Mouse (Mus musculus): Measurements from ENCODE around the gene Itgb8. TPM values are rescaled to one million over a fixed set of nuclear protein-coding genes. Genes with fewer than 3 reads are reported as not detected.

Itgb8 gene
- polyA plus RNA-seq (2012; rRNA removed), result 0.08 and 0.14 TPM in 2 replicates

- TF ChIP-seq POLR2A (IDR thresholded peaks at IDR 0.05; ENCODE audit: low read depth, low read length) (no peak), CTCF (IDR thresholded peaks at IDR 0.05; ENCODE audit: extremely low read depth, insufficient read length, insufficient replicate concordance, low read depth, low read length) (no peak)
- Histone ChIP-seq H3K27ac (ENCODE audit: insufficient read depth, low read depth, low read length) (peak within 1 kb of the TSS; percentile 38; the same call in 1 of the 2 replicates), H3K36me3 (ENCODE audit: control insufficient read depth, insufficient read depth, low read length) (no peaks in the 10 kb centered on the region), H3K4me1 (ENCODE audit: control insufficient read depth, insufficient read depth, insufficient read length, low read length) (no peaks in the 10 kb centered on the region), H3K27me3 (ENCODE audit: control insufficient read depth, insufficient read depth, low read length) (no peaks in the 10 kb centered on the region), H3K4me3 (ENCODE audit: low read depth, low read length) (peak within 1 kb of the TSS; percentile 62)
- 7% methylated on average over 29 of the region's 29 CpGs for WGBS
These were observed at the start of gene Itgb8 for GRCm38 (mm10) chr12:119238696-119239415. Itgb8 (minus strand) TSS chr12:119238802.

- WGBS, result 89% methylated on average over 1 of the region's 1 CpGs
- Histone ChIP-seq H3K4me3 (ENCODE audit: low read depth, low read length) (no peak overlapping the region), H3K4me1 (ENCODE audit: control insufficient read depth, insufficient read depth, insufficient read length, low read length) (no peaks in the 10 kb centered on the region), H3K36me3 (ENCODE audit: control insufficient read depth, insufficient read depth, low read length) (no peaks in the 10 kb centered on the region), H3K27ac (ENCODE audit: insufficient read depth, low read depth, low read length) (no peak overlapping the region), H3K27me3 (ENCODE audit: control insufficient read depth, insufficient read depth, low read length) (no peaks in the 10 kb centered on the region)
- no peak for TF ChIP-seq POLR2A (IDR thresholded peaks at IDR 0.05; ENCODE audit: low read depth, low read length)
- TF ChIP-seq CTCF (IDR thresholded peaks at IDR 0.05; ENCODE audit: extremely low read depth, insufficient read length, insufficient replicate concordance, low read depth, low read length), result no peak
These were observed 37.7 kb upstream of the Itgb8 start for GRCm38 (mm10) chr12:119276282-119276681.

GRCm38 (mm10) chr12:119273605-119274004 is 35.0 kb upstream of the Itgb8 start:
- no peak for TF ChIP-seq CTCF (IDR thresholded peaks at IDR 0.05; ENCODE audit: extremely low read depth, insufficient read length, insufficient replicate concordance, low read depth, low read length)
- no peak for TF ChIP-seq POLR2A (IDR thresholded peaks at IDR 0.05; ENCODE audit: low read depth, low read length)
- Histone ChIP-seq H3K27ac (ENCODE audit: insufficient read depth, low read depth, low read length) (no peak overlapping the region), H3K4me1 (ENCODE audit: control insufficient read depth, insufficient read depth, insufficient read length, low read length) (no peaks in the 10 kb centered on the region), H3K27me3 (ENCODE audit: control insufficient read depth, insufficient read depth, low read length) (no peaks in the 10 kb centered on the region), H3K36me3 (ENCODE audit: control insufficient read depth, insufficient read depth, low read length) (no peaks in the 10 kb centered on the region), H3K4me3 (ENCODE audit: low read depth, low read length) (no peak overlapping the region)
- WGBS, result 21% methylated on average over 1 of the region's 1 CpGs

- Histone ChIP-seq H3K4me3 (ENCODE audit: low read depth, low read length) (no peak overlapping the region), H3K36me3 (ENCODE audit: control insufficient read depth, insufficient read depth, low read length) (no peaks in the 10 kb centered on the region), H3K27me3 (ENCODE audit: control insufficient read depth, insufficient read depth, low read length) (no peaks in the 10 kb centered on the region), H3K27ac (ENCODE audit: insufficient read depth, low read depth, low read length) (no peak overlapping the region), H3K4me1 (ENCODE audit: control insufficient read depth, insufficient read depth, insufficient read length, low read length) (no peaks in the 10 kb centered on the region)
- TF ChIP-seq POLR2A (IDR thresholded peaks at IDR 0.05; ENCODE audit: low read depth, low read length), result no peak
- no peak for TF ChIP-seq CTCF (IDR thresholded peaks at IDR 0.05; ENCODE audit: extremely low read depth, insufficient read length, insufficient replicate concordance, low read depth, low read length)
- 88% methylated on average over 1 of the region's 1 CpGs for WGBS
These were observed 33.4 kb upstream of the Itgb8 start for GRCm38 (mm10) chr12:119271964-119272363.

DNA sequence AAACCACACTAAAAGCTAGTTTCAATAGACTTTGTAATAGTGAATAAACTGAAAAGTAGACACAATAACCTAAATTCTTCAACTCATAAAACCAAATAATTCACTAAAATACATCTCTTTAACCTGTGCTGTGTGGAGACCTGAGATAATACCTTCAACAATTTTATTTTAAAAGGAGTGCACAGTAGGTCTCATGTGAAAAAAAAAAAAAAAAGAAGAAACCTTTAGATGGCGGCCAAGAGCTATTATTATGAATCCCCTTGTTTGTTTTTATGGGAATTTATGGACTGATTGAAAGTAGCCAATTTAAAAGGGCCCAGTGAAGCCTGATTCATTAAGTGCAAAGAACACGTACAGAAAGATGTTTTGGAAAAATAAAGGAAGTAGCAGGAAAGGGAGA is 31.4 kb upstream of the Itgb8 start:
- H3K27me3 ChIP-seq (ENCODE audit: control insufficient read depth, insufficient read depth, low read length), result no peaks in the 10 kb centered on the region
- no peak overlapping the region for H3K4me3 ChIP-seq (ENCODE audit: low read depth, low read length)
- H3K27ac ChIP-seq (ENCODE audit: insufficient read depth, low read depth, low read length), result no peak overlapping the region
- TF ChIP-seq CTCF (IDR thresholded peaks at IDR 0.05; ENCODE audit: extremely low read depth, insufficient read length, insufficient replicate concordance, low read depth, low read length) (no peak), POLR2A (IDR thresholded peaks at IDR 0.05; ENCODE audit: low read depth, low read length) (no peak)
- no peaks in the 10 kb centered on the region for H3K36me3 ChIP-seq (ENCODE audit: control insufficient read depth, insufficient read depth, low read length)
- H3K4me1 ChIP-seq (ENCODE audit: control insufficient read depth, insufficient read depth, insufficient read length, low read length), result no peaks in the 10 kb centered on the region
- 63% methylated on average over 2 of the region's 2 CpGs for WGBS

DNA sequence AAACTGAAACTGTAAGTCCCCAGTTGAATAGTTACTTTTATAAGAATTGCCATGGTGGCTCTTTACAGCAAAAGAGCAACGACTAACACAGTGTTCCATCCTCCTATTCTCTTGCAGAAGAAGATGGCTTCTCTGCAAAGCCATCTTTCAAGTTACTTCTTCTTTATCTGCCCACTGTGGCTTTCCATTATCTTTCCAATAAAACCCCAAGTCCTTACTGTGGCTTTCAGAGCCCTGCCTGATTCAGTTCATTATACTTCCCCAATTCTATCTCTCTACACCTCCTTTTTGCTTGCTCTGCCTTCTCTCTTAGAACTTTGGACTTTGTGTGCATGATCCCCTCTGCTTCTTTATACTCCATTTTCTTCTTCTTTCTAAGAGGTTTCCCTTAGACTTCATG is 30.1 kb upstream of the Itgb8 start:
- H3K36me3 ChIP-seq (ENCODE audit: control insufficient read depth, insufficient read depth, low read length), result no peaks in the 10 kb centered on the region
- 59% methylated on average over 1 of the region's 1 CpGs for WGBS
- no peak for TF ChIP-seq CTCF (IDR thresholded peaks at IDR 0.05; ENCODE audit: extremely low read depth, insufficient read length, insufficient replicate concordance, low read depth, low read length)
- no peaks in the 10 kb centered on the region for H3K4me1 ChIP-seq (ENCODE audit: control insufficient read depth, insufficient read depth, insufficient read length, low read length)
- no peaks in the 10 kb centered on the region for H3K27me3 ChIP-seq (ENCODE audit: control insufficient read depth, insufficient read depth, low read length)
- no peak overlapping the region for H3K4me3 ChIP-seq (ENCODE audit: low read depth, low read length)
- H3K27ac ChIP-seq (ENCODE audit: insufficient read depth, low read depth, low read length), result no peak overlapping the region

GRCm38 (mm10) chr12:119264506-119264905 is 25.9 kb upstream of the Itgb8 start:
- Histone ChIP-seq H3K36me3 (ENCODE audit: control insufficient read depth, insufficient read depth, low read length) (no peaks in the 10 kb centered on the region), H3K4me3 (ENCODE audit: low read depth, low read length) (no peak overlapping the region), H3K27me3 (ENCODE audit: control insufficient read depth, insufficient read depth, low read length) (no peaks in the 10 kb centered on the region), H3K27ac (ENCODE audit: insufficient read depth, low read depth, low read length) (no peak overlapping the region), H3K4me1 (ENCODE audit: control insufficient read depth, insufficient read depth, insufficient read length, low read length) (no peaks in the 10 kb centered on the region)
- TF ChIP-seq CTCF (IDR thresholded peaks at IDR 0.05; ENCODE audit: extremely low read depth, insufficient read length, insufficient replicate concordance, low read depth, low read length) (no peak), POLR2A (IDR thresholded peaks at IDR 0.05; ENCODE audit: low read depth, low read length) (no peak)
- 89% methylated on average over 3 of the region's 3 CpGs for WGBS

Measured in small intestine, adult 2 months (tissue).